11 mouse cellular contexts compared by ENCODE assay signal in genomic region chr17:17849906-17850712, GRCm38 (mm10). TPM values are rescaled to one million over a fixed set of nuclear protein-coding genes. Genes with fewer than 3 reads are reported as not detected.
DNase-seq lines count a peak whose midpoint lies in the region; ATAC-seq and TF ChIP-seq lines count a peak whose summit lies in the region.
"Had no signal": no experiment of that assay in that cellular context is flagged by ENCODE, and none has a peak within 500 bp of the region (broad histone marks: within the 10 kb centered on the region; RNA-seq: fewer than 3 reads in every experiment).

No protein-coding gene starts in this region.

- H3K4me1 ChIP-seq in cerebellum, adult 2 months (ENCODE audit: control insufficient read depth, insufficient read depth, low read length) = no peaks in the 10 kb centered on the region
- H3K4me1 ChIP-seq in intestine, postnatal 0 days (replicated peaks; ENCODE audit: control insufficient read depth, insufficient read depth, low read length) = no peaks in the 10 kb centered on the region
- H3K4me1 ChIP-seq in stomach, embryonic 15.5 days = no peaks in the 10 kb centered on the region

- no peak for TF ChIP-seq POLR2A in cerebellum, adult 2 months (IDR thresholded peaks at IDR 0.05; ENCODE audit: borderline replicate concordance, insufficient read depth, low read length)

- 0 out of 2 replicates have a peak, but pooled peaks have one; percentile 36 for ATAC-seq in intestine, postnatal 0 days
- ATAC-seq in stomach, embryonic 15.5 days (ENCODE audit: insufficient read depth, low FRiP score, low read depth) = 0 out of 2 replicates have a peak, but pooled peaks have one; percentile 28
- ATAC-seq in monocyte, adult 5-6 weeks (replicated peaks; ENCODE audit: insufficient number of reproducible peaks, low FRiP score, low TSS enrichment, poor library complexity, severe bottlenecking) = no peak

- H3K27ac ChIP-seq in cerebellum, adult 2 months (ENCODE audit: insufficient read depth, low read length) = no peak overlapping the region
- H3K27ac ChIP-seq in intestine, postnatal 0 days (ENCODE audit: low read depth, low read length) = no peak overlapping the region
- H3K27ac ChIP-seq in stomach, embryonic 15.5 days = no peak overlapping the region

- TF ChIP-seq CTCF in cerebellum, adult 2 months (IDR thresholded peaks at IDR 0.05; ENCODE audit: borderline replicate concordance, insufficient read depth, low read depth, low read length) = no peak
- no peak for TF ChIP-seq CTCF in intestine, postnatal 0 days (IDR thresholded peaks at IDR 0.05; ENCODE audit: low read depth)

- H3K4me2 ChIP-seq in intestine, postnatal 0 days (replicated peaks; ENCODE audit: low read depth) = peak overlapping the region; percentile 24; the same call in 1 of the 2 replicates
- H3K4me2 ChIP-seq in stomach, embryonic 15.5 days = peak overlapping the region; percentile 22

- peak in 1 of 2 experiments; percentile 21 for DNase-seq in cerebellum, adult 2 months
- no peak for DNase-seq in cerebellum, adult 11 months
- peak; percentile 41 for DNase-seq in right cerebral cortex, adult 18-20 months
- DNase-seq in right cerebral cortex, postnatal 36 days (ENCODE audit: low spot score in 2 of 2) = no peak
- no peak for DNase-seq in embryo, embryonic 9.5 days (ENCODE audit: extremely low spot score)
- DNase-seq: adrenal gland, postnatal 25 days; thymus, postnatal 25 days had no signal

- H3K36me3 ChIP-seq in intestine, postnatal 0 days (ENCODE audit: control insufficient read depth, insufficient read depth) = no peaks in the 10 kb centered on the region
- H3K36me3 ChIP-seq in stomach, embryonic 15.5 days = no peaks in the 10 kb centered on the region

- no peaks in the 10 kb centered on the region for H3K9me3 ChIP-seq in intestine, postnatal 0 days (ENCODE audit: control insufficient read depth)
- no peaks in the 10 kb centered on the region for H3K9me3 ChIP-seq in stomach, embryonic 15.5 days

- H3K4me3 ChIP-seq in cerebellum, adult 2 months (replicated peaks; ENCODE audit: insufficient read depth, low read depth, low read length) = peak overlapping the region; percentile 4
- H3K4me3 ChIP-seq in intestine, postnatal 0 days (ENCODE audit: low read depth, low read length) = no peak overlapping the region
- no peak overlapping the region for H3K4me3 ChIP-seq in stomach, embryonic 15.5 days (replicated peaks)

- whole genome bisulfite sequencing in cerebellum, adult 2 months = 30% methylated on average over 55 of the region's 55 CpGs
- 26% methylated on average over 55 of the region's 55 CpGs for WGBS in intestine, postnatal 0 days
- WGBS in stomach, embryonic 15.5 days = 30% methylated on average over 55 of the region's 55 CpGs

- H3K9ac ChIP-seq in intestine, postnatal 0 days (ENCODE audit: low read depth, low read length) = no peak overlapping the region
- H3K9ac ChIP-seq in stomach, embryonic 15.5 days = no peak overlapping the region

- H3K27me3 ChIP-seq in cerebellum, adult 2 months (ENCODE audit: control insufficient read depth, insufficient read depth, low read length) = no peaks in the 10 kb centered on the region
- no peaks in the 10 kb centered on the region for H3K27me3 ChIP-seq in intestine, postnatal 0 days (replicated peaks; ENCODE audit: control insufficient read depth, insufficient read depth, low read length)
- H3K27me3 ChIP-seq in stomach, embryonic 15.5 days (replicated peaks) = no peaks in the 10 kb centered on the region

RNA-seq across cellular contexts. Expression of gene Has1, which starts 4.9 kb away (rescaled TPM):
- 0.78 and 0.93 TPM in 2 replicates for polyA plus RNA-seq in cerebellum, adult 2 months (2012; rRNA removed)
- polyA plus RNA-seq in intestine, postnatal 0 days (2015; fragmentation: Nextera tagmentation; extraction: Ambion mirVana) = 0.65 and 0.66 TPM in 2 replicates
- polyA plus RNA-seq in stomach, embryonic 15.5 days (2015; fragmentation: Nextera tagmentation; extraction: Ambion mirVana) = 1.1 and 1.2 TPM in 2 replicates
- total RNA-seq in monocyte, adult 5-6 weeks (2017) = not detected in 3 replicates
- total RNA-seq: adrenal gland, postnatal 25 days had no signal

RNA-seq across cellular contexts. Expression of gene Spaca6, which starts 23.2 kb away (rescaled TPM):
- polyA plus RNA-seq in cerebellum, adult 2 months (2012; rRNA removed) = 132 and 138 TPM in 2 replicates
- polyA plus RNA-seq in intestine, postnatal 0 days (2015; fragmentation: Nextera tagmentation; extraction: Ambion mirVana) = 4.3 and 5.0 TPM in 2 replicates
- 29.6 and 35.7 TPM in 2 replicates for polyA plus RNA-seq in stomach, embryonic 15.5 days (2015; fragmentation: Nextera tagmentation; extraction: Ambion mirVana)
- total RNA-seq in monocyte, adult 5-6 weeks (2017) = 0.10 TPM in 1 of 3 replicates, not detected in the others

RNA-seq across cellular contexts. Expression of gene Fpr1, which starts 33.6 kb away (rescaled TPM):
- polyA plus RNA-seq in cerebellum, adult 2 months (2012; rRNA removed) = not detected in 2 replicates
- 0.26 and 0.37 TPM in 2 replicates for polyA plus RNA-seq in intestine, postnatal 0 days (2015; fragmentation: Nextera tagmentation; extraction: Ambion mirVana)
- polyA plus RNA-seq in stomach, embryonic 15.5 days (2015; fragmentation: Nextera tagmentation; extraction: Ambion mirVana) = 2.0 and 2.1 TPM in 2 replicates
- 9.8 to 11.3 TPM (median 10.1 TPM) in 3 replicates for total RNA-seq in monocyte, adult 5-6 weeks (2017)
- total RNA-seq: layer of hippocampus, postnatal 25 days had no signal

RNA-seq across cellular contexts. Expression of gene Fpr2, which starts 37.5 kb away (rescaled TPM):
- polyA plus RNA-seq in cerebellum, adult 2 months (2012; rRNA removed) = 0.52 and 1.0 TPM in 2 replicates
- 0.17 TPM in 1 of 2 replicates, not detected in the other for polyA plus RNA-seq in intestine, postnatal 0 days (2015; fragmentation: Nextera tagmentation; extraction: Ambion mirVana)
- 2.0 and 2.5 TPM in 2 replicates for polyA plus RNA-seq in stomach, embryonic 15.5 days (2015; fragmentation: Nextera tagmentation; extraction: Ambion mirVana)
- 29.1 to 53.2 TPM (median 41.4 TPM) in 3 replicates for total RNA-seq in monocyte, adult 5-6 weeks (2017)
- total RNA-seq: adrenal gland, postnatal 25 days; layer of hippocampus, postnatal 25 days had no signal

RNA-seq across cellular contexts. Expression of gene Fpr3, which starts 37.5 kb away (rescaled TPM):
- not detected in 2 replicates for polyA plus RNA-seq in cerebellum, adult 2 months (2012; rRNA removed)
- polyA plus RNA-seq in intestine, postnatal 0 days (2015; fragmentation: Nextera tagmentation; extraction: Ambion mirVana) = not detected in 2 replicates
- not detected in 2 replicates for polyA plus RNA-seq in stomach, embryonic 15.5 days (2015; fragmentation: Nextera tagmentation; extraction: Ambion mirVana)
- not detected in 3 replicates for total RNA-seq in monocyte, adult 5-6 weeks (2017)
- total RNA-seq: adrenal gland, postnatal 25 days; layer of hippocampus, postnatal 25 days had no signal
